Mouse (Mus musculus) right cerebral cortex, postnatal 25 days (tissue): Measurements from ENCODE around the gene Olfr1217.
"Not testable (repeated sequence)": the region's sequence is repeated elsewhere in the genome, so short reads cannot be mapped to it uniquely, and the experiment has no call there.

Source experiments
- DNase-seq: peaks from one replicate; pipeline ENCODE4 v3.0.0; 2022

Olfr1217 gene

GRCm38 (mm10) chr2:89031965-89032364, at the start of gene Olfr1217:
TSS of gene Olfr1217 (minus strand) at chr2:89032065.
- no peak for DNase-seq

GRCm38 (mm10) chr2:89081487-89081886, 49.6 kb upstream of the Olfr1217 start:
- DNase-seq, result no peak

- DNase-seq, result no peak
Measured at GRCm38 (mm10) chr2:89061087-89061486, 29.2 kb upstream of the Olfr1217 start, which contains the start of gene Olfr1218. TSS of gene Olfr1218 (minus strand) at chr2:89061187.

- not testable (repeated sequence) for DNase-seq
Measured at GRCm38 (mm10) chr2:89021436-89021835, 10.4 kb downstream of the Olfr1217 start.

GRCm38 (mm10) chr2:89018240-89018639, 13.6 kb downstream of the Olfr1217 start, which contains the start of gene Olfr1216:
TSS of gene Olfr1216 (minus strand) at chr2:89018340.
- no peak for DNase-seq

GRCm38 (mm10) chr2:89006873-89007272, 25.0 kb downstream of the Olfr1217 start, which contains the start of gene Olfr1215:
TSS of gene Olfr1215 (minus strand) at chr2:89006973.
- no peak for DNase-seq

GRCm38 (mm10) chr2:88992553-88992952, 39.3 kb downstream of the Olfr1217 start, which contains the start of gene Olfr1214:
TSS of gene Olfr1214 (minus strand) at chr2:88992653.
- no peak for DNase-seq

- DNase-seq, result no peak
Measured at GRCm38 (mm10) chr2:88980181-88980580, 51.7 kb downstream of the Olfr1217 start, which contains the start of gene Gm13762. TSS of gene Gm13762 (minus strand) at chr2:88980281.
